In the genomic region with DNA sequence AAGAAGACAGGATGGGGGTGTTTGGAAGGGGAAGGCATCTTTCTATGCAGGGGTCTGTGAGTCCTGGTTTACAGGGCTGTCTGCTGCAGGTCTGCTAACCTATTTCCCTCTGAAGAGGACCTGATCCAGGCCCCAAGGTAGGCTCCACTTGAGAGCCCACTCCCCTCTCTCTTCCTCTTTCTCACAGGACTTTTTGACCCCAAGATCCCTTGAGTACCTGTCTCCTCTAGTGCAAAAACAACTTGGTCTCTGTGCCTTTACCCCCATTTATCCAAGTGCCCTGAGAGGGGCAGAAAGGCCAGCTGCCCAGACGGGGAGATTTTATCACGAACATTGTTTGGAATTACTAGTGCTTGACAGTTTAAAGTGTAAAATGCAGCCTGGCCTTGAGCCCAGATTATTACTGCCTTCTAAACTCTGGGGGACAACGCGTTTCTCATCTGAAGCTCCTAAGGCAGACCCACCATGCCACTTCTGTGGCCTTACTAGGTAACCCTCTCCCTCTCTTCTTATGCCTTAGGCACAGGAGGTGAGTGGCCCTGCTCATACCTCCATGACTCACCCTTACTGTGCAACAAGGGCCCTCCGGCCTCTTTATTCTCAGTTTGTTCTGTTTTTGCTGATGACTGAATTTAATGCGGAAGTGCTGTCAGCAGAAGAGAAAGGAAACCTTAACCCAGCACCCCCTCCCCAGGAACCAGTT, we compare ENCODE assay signal across 8 mouse cellular contexts.
DNase-seq lines count a peak whose midpoint lies in the region; ATAC-seq and TF ChIP-seq lines count a peak whose summit lies in the region.

No protein-coding gene starts in this region.

- intact Hi-C loops in gastrocnemius, postnatal 14 days (cut with DNase I; ENCODE audit: low total_unique reads), result no loop called here

- H3K4me3 ChIP-seq in spleen, adult 2 months (ENCODE audit: extremely low read depth, insufficient read depth, insufficient read length), result no peak overlapping the region
- H3K4me3 ChIP-seq in heart, embryonic 16.5 days (ENCODE audit: low read length), result no peak overlapping the region
- no peak overlapping the region for H3K4me3 ChIP-seq in midbrain, embryonic 12.5 days

- H3K9me3 ChIP-seq in heart, embryonic 16.5 days (replicated peaks; ENCODE audit: control insufficient read depth, low read length), result no peaks in the 10 kb centered on the region
- no peaks in the 10 kb centered on the region for H3K9me3 ChIP-seq in midbrain, embryonic 12.5 days

- H3K27ac ChIP-seq in spleen, adult 2 months (ENCODE audit: insufficient read depth, low read length), result peak overlapping the region; percentile 70
- peak overlapping the region; percentile 96 for H3K27ac ChIP-seq in heart, embryonic 16.5 days (ENCODE audit: low read length)
- H3K27ac ChIP-seq in midbrain, embryonic 12.5 days (replicated peaks), result peak overlapping the region; percentile 91

- peaks cover 61% of the 10 kb centered on the region for H3K4me1 ChIP-seq in spleen, adult 2 months (ENCODE audit: control insufficient read depth, insufficient read depth, insufficient read length)
- H3K4me1 ChIP-seq in heart, embryonic 16.5 days (ENCODE audit: control insufficient read depth, insufficient read depth, low read length), result peaks cover 70% of the 10 kb centered on the region
- peaks cover 37% of the 10 kb centered on the region for H3K4me1 ChIP-seq in midbrain, embryonic 12.5 days

- no peaks in the 10 kb centered on the region for H3K36me3 ChIP-seq in spleen, adult 2 months (ENCODE audit: control insufficient read depth, insufficient read depth, low read length)
- H3K36me3 ChIP-seq in heart, embryonic 16.5 days (ENCODE audit: control insufficient read depth, insufficient read depth), result no peaks in the 10 kb centered on the region
- no peaks in the 10 kb centered on the region for H3K36me3 ChIP-seq in midbrain, embryonic 12.5 days

- no peak for ATAC-seq in heart, embryonic 16.5 days (replicated peaks; ENCODE audit: extremely low read depth, insufficient read depth, low FRiP score)
- no peak for ATAC-seq in midbrain, embryonic 12.5 days (ENCODE audit: low FRiP score, low read depth)

- WGBS in spleen, adult 2 months, result 28% methylated on average over 6 of the region's 6 CpGs
- 16% methylated on average over 6 of the region's 6 CpGs for WGBS in heart, embryonic 16.5 days
- 73% methylated on average over 6 of the region's 6 CpGs for WGBS in midbrain, embryonic 12.5 days

- TF ChIP-seq CTCF in spleen, adult 2 months (IDR thresholded peaks at IDR 0.05; ENCODE audit: extremely low read depth, insufficient read depth, insufficient read length, insufficient replicate concordance), result no peak

- H3K9ac ChIP-seq in heart, embryonic 16.5 days (ENCODE audit: low read length), result peak overlapping the region; percentile 31
- H3K9ac ChIP-seq in midbrain, embryonic 12.5 days (replicated peaks), result no peak overlapping the region

- H3K4me2 ChIP-seq in heart, embryonic 16.5 days (ENCODE audit: low read depth, low read length), result 0 out of 2 replicates have a peak overlapping the region, but pooled peaks have one; percentile 5
- H3K4me2 ChIP-seq in midbrain, embryonic 12.5 days (replicated peaks), result no peak overlapping the region

- no peaks in the 10 kb centered on the region for H3K27me3 ChIP-seq in spleen, adult 2 months (ENCODE audit: control insufficient read depth, insufficient read depth, low read length)
- no peaks in the 10 kb centered on the region for H3K27me3 ChIP-seq in heart, embryonic 16.5 days (ENCODE audit: control insufficient read depth, insufficient read depth, low read length)
- H3K27me3 ChIP-seq in midbrain, embryonic 12.5 days, result no peaks in the 10 kb centered on the region

- TF ChIP-seq POLR2A in spleen, adult 2 months (IDR thresholded peaks at IDR 0.05; ENCODE audit: low read depth, low read length), result no peak

- DNase-seq in spleen, adult 2 months (ENCODE audit: low read depth in 1 of 2, low spot score in 2 of 2), result no peak
- DNase-seq in spleen, postnatal 4 days (ENCODE audit: low spot score in 2 of 2), result no peak
- DNase-seq in kidney, postnatal 36 days, result peak; percentile 81 to 82
- DNase-seq in right cerebral cortex, postnatal 36 days (ENCODE audit: low spot score in 2 of 2), result no peak
- no peak for DNase-seq in gastrocnemius, postnatal 14 days
- no peak for DNase-seq in layer of hippocampus, adult 11-12 months (ENCODE audit: low spot score)

Comparison
In these comparisons a context has a peak if more than half of its experiments do, and no peak if none do; other contexts are left out.
1. DNase-seq: peak in kidney, postnatal 36 days (2 of 2); none in spleen, adult 2 months (0 of 2), spleen, postnatal 4 days (0 of 2), right cerebral cortex, postnatal 36 days (0 of 2), gastrocnemius, postnatal 14 days (single experiment) and layer of hippocampus, adult 11-12 months (single experiment).
2. Peak in every context shown above with its lines, with median percentiles within 50 percentile points of each other: H3K27ac ChIP-seq.